Mouse (Mus musculus) right cerebral cortex, adult 18-20 months (tissue): ENCODE results near the gene Polr1b.

Experiments
- DNase-seq: peaks from one replicate; pipeline ENCODE4 v3.0.0; 2022; ENCODE audit warnings: mixed read lengths

Gene Polr1b

DNA sequence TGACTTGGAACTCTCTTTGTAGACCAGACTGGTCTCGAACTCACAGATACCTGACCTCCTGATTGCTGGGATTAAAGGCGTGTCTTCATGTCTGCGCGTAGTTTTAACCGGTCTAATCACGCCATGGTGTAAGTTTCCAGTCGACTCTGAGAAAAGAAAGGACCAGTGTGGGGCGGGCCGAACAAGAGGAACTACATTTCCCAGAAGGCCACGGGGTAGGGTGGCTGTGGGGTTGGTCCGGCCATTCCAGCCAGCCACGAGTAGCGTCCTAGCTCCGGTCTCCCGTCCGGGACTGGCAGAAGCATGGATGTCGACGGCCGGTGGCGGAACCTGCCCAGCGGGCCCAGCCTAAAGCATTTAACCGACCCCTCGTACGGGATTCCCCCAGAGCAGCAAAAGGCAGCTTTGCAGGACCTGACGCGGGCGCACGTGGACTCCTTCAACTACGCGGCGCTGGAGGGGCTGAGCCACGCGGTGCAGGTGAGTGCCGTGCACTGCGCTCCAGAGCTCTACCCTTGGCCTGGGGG, at the start of gene Polr1b:
TSS of gene Polr1b (plus strand) at position 212 of the 527 bp plus-strand sequence.
- DNase-seq = peak; percentile 95

- DNase-seq = no peak
Observed at GRCm38 (mm10) chr2:129052451-129052983, 48.3 kb upstream of the Polr1b start.

DNA sequence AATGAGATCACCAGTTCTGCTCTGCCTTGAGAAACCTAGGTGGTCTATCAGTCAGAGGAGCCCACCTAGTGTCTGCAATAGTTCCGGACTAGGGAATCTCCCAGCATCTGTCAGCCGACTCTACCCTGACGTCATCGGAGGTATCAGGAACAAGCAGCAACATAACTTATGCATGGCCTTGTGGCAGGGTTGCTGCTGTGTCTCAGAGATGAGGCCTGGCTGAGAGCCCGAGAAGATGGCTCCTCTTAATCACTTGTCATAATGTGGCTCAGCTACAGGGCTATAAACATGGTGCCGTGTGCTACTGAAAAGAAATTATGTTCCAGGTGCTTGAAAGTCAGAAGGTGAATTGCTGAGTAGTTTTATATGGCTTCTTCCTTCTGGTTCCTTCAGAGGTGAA, 45.1 kb upstream of the Polr1b start:
- DNase-seq = no peak

DNA sequence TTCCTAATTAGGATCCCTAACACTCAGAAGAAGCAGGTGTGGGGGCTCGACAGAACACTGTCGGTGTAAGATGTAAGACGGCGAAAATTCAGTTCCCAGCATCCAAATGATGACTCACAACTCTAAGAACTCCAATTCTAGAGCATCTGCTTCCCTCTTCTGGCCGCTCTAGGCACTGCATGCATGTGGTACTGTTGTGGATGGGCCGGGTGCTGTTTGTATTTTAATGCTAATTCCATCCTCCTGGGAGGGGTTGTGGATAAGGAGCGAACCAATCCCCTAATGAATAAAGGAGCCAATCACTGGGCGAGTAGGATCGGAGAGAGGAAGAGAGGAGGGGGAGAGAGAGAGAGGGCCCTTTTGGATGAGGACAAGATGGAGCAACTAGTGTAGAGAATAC, 44.2 kb upstream of the Polr1b start:
- no peak for DNase-seq

DNA sequence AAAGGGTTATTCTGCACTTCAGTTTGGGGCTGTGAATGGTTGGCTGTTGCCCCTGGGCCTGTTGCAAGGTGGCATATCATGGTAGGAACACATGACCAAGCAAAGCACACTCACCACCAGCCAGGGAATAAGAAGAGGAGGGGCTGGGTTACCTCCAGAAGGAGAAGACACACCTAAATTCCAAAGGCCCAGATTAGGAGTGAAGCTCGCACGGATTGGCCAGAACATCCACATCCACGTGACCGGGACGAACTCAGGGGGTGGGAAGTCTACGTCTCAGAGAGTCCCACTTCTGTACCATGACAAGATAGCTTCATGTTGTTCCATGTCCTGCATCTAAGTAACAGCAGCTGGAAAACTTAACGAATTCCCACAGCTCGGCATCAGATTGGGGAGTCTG, 43.5 kb upstream of the Polr1b start:
- no peak for DNase-seq

- no peak for DNase-seq
Observed at GRCm38 (mm10) chr2:129057920-129058361, 42.9 kb upstream of the Polr1b start.

- no peak for DNase-seq
Observed at GRCm38 (mm10) chr2:129061456-129062059, 39.2 kb upstream of the Polr1b start.

- DNase-seq = peak; percentile 79
Observed at GRCm38 (mm10) chr2:129065437-129066282, 35.1 kb upstream of the Polr1b start, which contains the start of gene Ttl. Gene Ttl (plus strand): TSS chr2:129065942.

GRCm38 (mm10) chr2:129066326-129066725, 34.5 kb upstream of the Polr1b start:
- DNase-seq = peak; percentile 73

- DNase-seq = no peak
Observed at GRCm38 (mm10) chr2:129070296-129070695, 30.5 kb upstream of the Polr1b start.

GRCm38 (mm10) chr2:129078313-129078712, 22.5 kb upstream of the Polr1b start:
- no peak for DNase-seq

DNA sequence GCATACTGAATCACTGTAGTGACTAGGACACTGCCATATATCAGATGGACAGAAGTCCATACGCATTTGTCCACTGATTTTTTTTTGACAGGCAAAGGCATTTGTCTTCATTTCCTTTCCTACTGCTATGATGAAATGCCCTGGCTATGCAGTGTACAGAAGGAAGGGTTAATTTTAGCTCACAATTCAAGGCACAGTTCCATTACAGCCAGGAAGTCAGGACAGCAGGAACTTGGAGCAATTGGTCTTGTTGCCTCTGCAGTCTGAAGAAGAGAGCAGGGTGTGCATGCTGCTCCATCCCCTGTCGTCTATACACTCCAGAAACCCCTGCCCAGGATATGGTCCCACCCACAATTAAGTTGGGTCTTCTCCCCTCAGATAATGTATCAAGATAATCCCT, 21.6 kb upstream of the Polr1b start:
- DNase-seq = no peak

- no peak for DNase-seq
Observed at GRCm38 (mm10) chr2:129081097-129081496, 19.7 kb upstream of the Polr1b start.

GRCm38 (mm10) chr2:129083514-129083913, 17.3 kb upstream of the Polr1b start:
- DNase-seq = no peak

GRCm38 (mm10) chr2:129084959-129085358, 15.8 kb upstream of the Polr1b start:
- DNase-seq = no peak

DNA sequence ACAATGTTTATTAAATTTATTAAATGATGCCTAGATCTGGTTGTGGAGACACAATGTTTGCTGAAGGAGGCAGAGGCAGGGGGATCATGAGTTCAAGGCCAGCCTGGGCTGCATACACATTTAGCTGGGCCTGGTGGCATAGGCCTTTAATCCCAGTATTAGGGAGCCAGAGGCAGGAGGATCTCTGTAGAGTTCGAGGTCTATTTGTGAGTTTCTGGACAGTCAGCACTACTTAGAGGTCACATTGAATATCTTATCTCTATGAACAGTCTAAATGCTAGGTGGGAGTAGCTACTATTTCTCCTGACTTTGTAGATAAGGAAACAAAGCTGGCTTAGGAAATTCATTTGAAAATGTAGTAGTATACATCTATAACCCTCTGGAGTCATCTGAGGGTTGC, 13.3 kb upstream of the Polr1b start:
- DNase-seq = no peak

- DNase-seq = peak; percentile 43
Observed at GRCm38 (mm10) chr2:129090370-129090769, 10.4 kb upstream of the Polr1b start.

- DNase-seq = peak; percentile 57
Observed at GRCm38 (mm10) chr2:129092810-129093209, 8.0 kb upstream of the Polr1b start.

GRCm38 (mm10) chr2:129093926-129094724, 6.7 kb upstream of the Polr1b start:
- peak; percentile 72 for DNase-seq

DNA sequence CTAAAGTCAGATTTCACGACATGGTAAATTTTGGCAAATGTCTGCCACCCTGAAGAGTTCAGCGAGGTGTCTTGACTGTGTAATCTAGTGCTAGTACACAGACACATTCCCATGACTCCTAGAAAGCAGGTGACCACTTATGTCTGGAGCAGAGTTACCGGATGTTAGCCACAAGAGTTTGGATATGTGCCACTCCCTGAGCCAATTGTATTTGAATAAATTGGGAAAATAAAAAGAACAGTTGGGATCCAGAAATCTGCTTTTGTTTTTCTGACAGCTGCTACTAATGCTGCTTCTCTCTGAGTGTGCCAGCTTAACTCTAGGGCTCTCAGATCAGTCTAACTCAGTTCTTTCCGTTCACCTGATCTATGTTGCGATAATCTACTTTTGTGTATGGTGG, 12.1 kb downstream of the Polr1b start:
- no peak for DNase-seq

- no peak for DNase-seq
Observed at GRCm38 (mm10) chr2:129115706-129116367, 15.0 kb downstream of the Polr1b start.

GRCm38 (mm10) chr2:129116368-129116739, 15.6 kb downstream of the Polr1b start:
- DNase-seq = no peak
